Mouse (Mus musculus) right cerebral cortex, postnatal 10 days (tissue): Measurements from ENCODE around the gene Eps8l2.
A peak's percentile ranks its signal among the peaks of the same experiment; 100 is the strongest.

Experiments used
- DNase-seq, 2 experiments: peaks; one replicate each; pipeline ENCODE4 v3.0.0; 2021; ENCODE audit warnings: low spot score in 2 of 2

Gene Eps8l2

GRCm38 (mm10) chr7:141338576-141339131 lies at the start of gene Eps8l2:
TSS of gene Eps8l2 (plus strand) at chr7:141338880.
- DNase-seq = no peak

- DNase-seq = peak; percentile 44 to 47
Measured at GRCm38 (mm10) chr7:141291921-141292582, 46.6 kb upstream of the Eps8l2 start, which contains the start of gene Drd4. TSS of gene Drd4 (plus strand) at chr7:141292006.

GRCm38 (mm10) chr7:141292583-141293388 lies 45.9 kb upstream of the Eps8l2 start:
- no peak for DNase-seq

- no peak for DNase-seq
Measured at GRCm38 (mm10) chr7:141293852-141294471, 44.7 kb upstream of the Eps8l2 start.

GRCm38 (mm10) chr7:141294479-141294878 lies 44.2 kb upstream of the Eps8l2 start:
- no peak for DNase-seq

GRCm38 (mm10) chr7:141297926-141298650 lies 40.6 kb upstream of the Eps8l2 start:
- no peak for DNase-seq

- peak; percentile 36 to 53 for DNase-seq
Measured at GRCm38 (mm10) chr7:141299175-141299574, 39.5 kb upstream of the Eps8l2 start.

GRCm38 (mm10) chr7:141301386-141301785 lies 37.3 kb upstream of the Eps8l2 start:
- DNase-seq = no peak

- no peak for DNase-seq
Measured at GRCm38 (mm10) chr7:141302702-141303268, 35.9 kb upstream of the Eps8l2 start.

- no peak for DNase-seq
Measured at GRCm38 (mm10) chr7:141304537-141304936, 34.1 kb upstream of the Eps8l2 start.

- DNase-seq = no peak
Measured at GRCm38 (mm10) chr7:141314416-141314815, 24.3 kb upstream of the Eps8l2 start.

GRCm38 (mm10) chr7:141315076-141315475 lies 23.6 kb upstream of the Eps8l2 start:
- DNase-seq = peak; percentile 60 to 63

GRCm38 (mm10) chr7:141315974-141316373 lies 22.7 kb upstream of the Eps8l2 start:
- DNase-seq = no peak

GRCm38 (mm10) chr7:141317619-141318132 lies 21.0 kb upstream of the Eps8l2 start:
- no peak for DNase-seq

- DNase-seq = no peak
Measured at GRCm38 (mm10) chr7:141319446-141319845, 19.2 kb upstream of the Eps8l2 start.

- DNase-seq = no peak
Measured at GRCm38 (mm10) chr7:141324686-141325085, 14.0 kb upstream of the Eps8l2 start.

- peak; percentile 57 to 71 for DNase-seq
Measured at GRCm38 (mm10) chr7:141326546-141327446, 11.9 kb upstream of the Eps8l2 start.

GRCm38 (mm10) chr7:141327469-141328372 lies 11.0 kb upstream of the Eps8l2 start, which contains the start of the genes Deaf1 and Tmem80:
TSS of gene Deaf1 (minus strand) at chr7:141327690.
TSS of gene Tmem80 (plus strand) at chr7:141327739.
- peak; percentile 99 to 100 for DNase-seq
